Mouse (Mus musculus): Measurements from ENCODE around the gene Agap1. TPM values are rescaled to one million over a fixed set of nuclear protein-coding genes. Genes with fewer than 3 reads are reported as not detected.

Gene Agap1
- polyA plus RNA-seq, 1 experiment from 2014 or later, result 40.4 TPM

GRCm38 (mm10) chr1:89668635-89669034 lies 214.0 kb downstream of the Agap1 start:
- peaks cover 22% of the 10 kb centered on the region for H3K36me3 ChIP-seq
- H3K27me3 ChIP-seq, result peaks cover 77% of the 10 kb centered on the region
- H3K4me2 ChIP-seq (replicated peaks), result no peak overlapping the region
- no peak overlapping the region for H3K4me3 ChIP-seq
- H3K9me3 ChIP-seq, result no peaks in the 10 kb centered on the region
- ATAC-seq (replicated peaks), result no peak
- WGBS, result 55% methylated on average over 9 of the region's 9 CpGs
- H3K4me1 ChIP-seq, result peaks cover 37% of the 10 kb centered on the region
- H3K9ac ChIP-seq (replicated peaks), result no peak overlapping the region
- no peak overlapping the region for H3K27ac ChIP-seq (replicated peaks)

- Histone ChIP-seq H3K9ac (replicated peaks) (no peak overlapping the region), H3K4me2 (replicated peaks) (no peak overlapping the region), H3K27ac (replicated peaks) (no peak overlapping the region), H3K9me3 (no peaks in the 10 kb centered on the region), H3K4me3 (no peak overlapping the region), H3K27me3 (peaks cover 72% of the 10 kb centered on the region), H3K36me3 (peaks cover 12% of the 10 kb centered on the region), H3K4me1 (peaks cover 52% of the 10 kb centered on the region)
- WGBS, result 10% methylated on average over 26 of the region's 26 CpGs
- peak; percentile 88 for ATAC-seq (replicated peaks)
These were observed 216.6 kb downstream of the Agap1 start for GRCm38 (mm10) chr1:89671110-89671787.

GRCm38 (mm10) chr1:89673071-89673470 lies 218.5 kb downstream of the Agap1 start:
- Histone ChIP-seq H3K36me3 (peaks cover 11% of the 10 kb centered on the region), H3K27me3 (peaks cover 68% of the 10 kb centered on the region), H3K9me3 (no peaks in the 10 kb centered on the region), H3K9ac (replicated peaks) (no peak overlapping the region), H3K4me2 (replicated peaks) (no peak overlapping the region), H3K27ac (replicated peaks) (no peak overlapping the region), H3K4me1 (peaks cover 61% of the 10 kb centered on the region), H3K4me3 (no peak overlapping the region)
- WGBS, result 94% methylated on average over 6 of the region's 6 CpGs
- ATAC-seq (replicated peaks), result no peak

DNA sequence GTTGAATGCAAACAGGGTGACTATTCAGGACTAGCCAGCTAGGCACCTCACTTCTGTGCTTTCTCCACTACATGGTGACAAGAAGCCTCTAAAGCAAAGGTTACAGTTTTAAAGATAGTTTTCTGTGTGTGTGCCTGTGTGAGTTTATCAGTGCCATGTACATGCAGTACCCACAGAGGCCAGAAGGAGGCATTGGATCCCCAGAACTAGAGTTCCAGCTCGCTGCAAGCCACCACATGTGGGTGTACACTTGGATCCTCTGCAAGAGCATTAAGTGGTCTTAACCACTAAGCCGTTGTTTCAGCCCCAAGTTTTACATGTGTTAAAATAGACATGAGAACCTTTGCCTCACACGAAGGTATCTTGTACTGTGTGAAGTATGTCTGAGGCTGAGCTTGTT lies 219.1 kb downstream of the Agap1 start:
- H3K36me3 ChIP-seq, result peaks cover 11% of the 10 kb centered on the region
- no peak overlapping the region for H3K4me2 ChIP-seq (replicated peaks)
- peaks cover 69% of the 10 kb centered on the region for H3K27me3 ChIP-seq
- ATAC-seq (replicated peaks), result no peak
- H3K9me3 ChIP-seq, result no peaks in the 10 kb centered on the region
- no peak overlapping the region for H3K9ac ChIP-seq (replicated peaks)
- WGBS, result 95% methylated on average over 3 of the region's 3 CpGs
- H3K4me1 ChIP-seq, result peaks cover 57% of the 10 kb centered on the region
- no peak overlapping the region for H3K4me3 ChIP-seq
- no peak overlapping the region for H3K27ac ChIP-seq (replicated peaks)

- 38% methylated on average over 9 of the region's 9 CpGs for WGBS
- Histone ChIP-seq H3K4me2 (replicated peaks) (no peak overlapping the region), H3K36me3 (peaks cover 11% of the 10 kb centered on the region), H3K4me1 (peaks cover 51% of the 10 kb centered on the region), H3K27me3 (peaks cover 70% of the 10 kb centered on the region), H3K9ac (replicated peaks) (no peak overlapping the region), H3K4me3 (no peak overlapping the region), H3K27ac (replicated peaks) (no peak overlapping the region), H3K9me3 (no peaks in the 10 kb centered on the region)
- ATAC-seq (replicated peaks), result no peak
These were observed 220.1 kb downstream of the Agap1 start for GRCm38 (mm10) chr1:89674681-89675080.

DNA sequence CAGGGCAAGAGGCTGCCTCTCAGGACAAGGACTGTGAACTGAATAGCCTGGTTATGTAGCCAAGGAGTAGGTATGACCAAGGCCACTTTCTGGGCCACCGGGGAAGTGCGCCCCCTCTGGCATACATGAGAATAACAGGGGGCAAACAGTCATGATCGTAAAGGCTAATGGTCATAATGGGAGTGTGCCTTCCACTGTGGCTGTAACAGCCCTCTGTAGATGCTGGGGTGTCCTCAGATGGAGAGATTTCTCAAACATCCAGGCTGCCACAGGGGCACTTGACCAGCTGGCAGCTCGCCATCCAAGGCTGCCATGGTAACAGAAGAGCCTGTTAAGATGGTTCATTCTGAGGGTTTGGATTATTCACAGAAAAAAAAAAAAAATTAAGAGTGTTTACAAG lies 221.8 kb downstream of the Agap1 start:
- no peak for ATAC-seq (replicated peaks)
- no peak overlapping the region for H3K9ac ChIP-seq (replicated peaks)
- H3K4me1 ChIP-seq, result peaks cover 35% of the 10 kb centered on the region
- WGBS, result 70% methylated on average over 4 of the region's 4 CpGs
- no peak overlapping the region for H3K27ac ChIP-seq (replicated peaks)
- peaks cover 73% of the 10 kb centered on the region for H3K27me3 ChIP-seq
- H3K4me2 ChIP-seq (replicated peaks), result no peak overlapping the region
- peaks cover 11% of the 10 kb centered on the region for H3K36me3 ChIP-seq
- no peak overlapping the region for H3K4me3 ChIP-seq
- no peaks in the 10 kb centered on the region for H3K9me3 ChIP-seq

DNA sequence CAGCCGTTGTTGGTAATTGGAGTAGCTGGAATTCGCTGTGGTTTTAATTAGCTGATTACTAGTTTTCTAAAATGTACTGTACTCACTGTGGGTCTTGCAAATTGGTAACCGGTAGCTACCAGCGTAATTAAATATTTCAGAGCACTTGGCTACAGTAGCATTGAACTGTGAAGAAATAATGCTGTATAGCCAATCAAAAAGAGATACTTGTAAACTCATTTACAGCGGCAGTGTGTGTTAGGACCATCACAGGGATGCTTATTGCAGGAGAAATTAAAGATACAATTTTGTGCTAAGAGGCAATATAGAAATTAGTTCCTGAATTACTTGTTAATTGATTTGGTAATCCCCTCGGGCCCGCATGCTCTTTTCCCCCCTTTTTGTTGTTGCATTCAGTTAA lies 226.1 kb downstream of the Agap1 start:
- 47% methylated on average over 7 of the region's 7 CpGs for WGBS
- H3K27me3 ChIP-seq, result peaks cover 64% of the 10 kb centered on the region
- no peak overlapping the region for H3K4me3 ChIP-seq
- ATAC-seq (replicated peaks), result no peak
- H3K27ac ChIP-seq (replicated peaks), result no peak overlapping the region
- H3K4me1 ChIP-seq, result peaks cover 12% of the 10 kb centered on the region
- peaks cover 5% of the 10 kb centered on the region; the same call in 1 of the 2 replicates for H3K36me3 ChIP-seq
- no peak overlapping the region for H3K9ac ChIP-seq (replicated peaks)
- no peak overlapping the region for H3K4me2 ChIP-seq (replicated peaks)
- H3K9me3 ChIP-seq, result no peaks in the 10 kb centered on the region

GRCm38 (mm10) chr1:89688914-89689313 lies 234.3 kb downstream of the Agap1 start:
- Histone ChIP-seq H3K4me2 (replicated peaks) (no peak overlapping the region), H3K9me3 (no peaks in the 10 kb centered on the region), H3K27ac (replicated peaks) (no peak overlapping the region), H3K4me1 (peaks cover 30% of the 10 kb centered on the region), H3K4me3 (no peak overlapping the region), H3K36me3 (peaks cover 10% of the 10 kb centered on the region), H3K9ac (replicated peaks) (no peak overlapping the region), H3K27me3 (peaks cover 61% of the 10 kb centered on the region)
- no peak for ATAC-seq (replicated peaks)
- 64% methylated on average over 10 of the region's 10 CpGs for WGBS

- Histone ChIP-seq H3K4me1 (peaks cover 30% of the 10 kb centered on the region), H3K4me3 (no peak overlapping the region), H3K9ac (replicated peaks) (no peak overlapping the region), H3K9me3 (no peaks in the 10 kb centered on the region), H3K27ac (replicated peaks) (0 out of 2 replicates have a peak overlapping the region, but pooled peaks have one; percentile 12), H3K4me2 (replicated peaks) (no peak overlapping the region), H3K27me3 (peaks cover 68% of the 10 kb centered on the region), H3K36me3 (peaks cover 10% of the 10 kb centered on the region)
- WGBS, result 40% methylated on average over 22 of the region's 22 CpGs
- peak; percentile 87 for ATAC-seq (replicated peaks)
These were observed 235.1 kb downstream of the Agap1 start for GRCm38 (mm10) chr1:89689544-89690212.

- Histone ChIP-seq H3K36me3 (peaks cover under 1% of the 10 kb centered on the region), H3K27me3 (peaks cover 72% of the 10 kb centered on the region), H3K9me3 (no peaks in the 10 kb centered on the region), H3K4me1 (peaks cover 30% of the 10 kb centered on the region), H3K4me2 (replicated peaks) (no peak overlapping the region), H3K27ac (replicated peaks) (no peak overlapping the region), H3K9ac (replicated peaks) (no peak overlapping the region), H3K4me3 (no peak overlapping the region)
- ATAC-seq (replicated peaks), result no peak
- WGBS, result 36% methylated on average over 1 of the region's 1 CpGs
These were observed 236.5 kb downstream of the Agap1 start for GRCm38 (mm10) chr1:89691096-89691495.

DNA sequence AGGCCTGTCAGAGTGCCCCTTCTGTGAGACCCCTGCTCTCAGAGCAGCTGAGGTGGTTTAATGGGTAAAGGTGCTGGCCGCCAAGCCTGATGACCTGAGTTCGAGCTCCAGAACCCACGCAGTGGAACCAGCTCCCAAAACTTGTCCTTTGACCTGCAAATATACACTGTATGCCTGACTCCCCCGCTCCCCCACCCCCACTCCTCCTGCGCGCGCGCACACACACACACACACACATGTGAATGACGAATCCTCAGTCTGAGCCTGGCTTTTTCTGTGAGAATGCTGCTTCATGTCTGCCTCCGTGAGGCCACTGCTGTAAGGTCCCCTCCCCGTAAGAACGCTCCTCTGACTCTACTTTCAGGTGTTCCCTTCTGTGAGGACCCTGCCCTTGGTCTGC lies 237.8 kb downstream of the Agap1 start:
- Histone ChIP-seq H3K9ac (replicated peaks) (no peak overlapping the region), H3K4me2 (replicated peaks) (no peak overlapping the region), H3K27ac (replicated peaks) (no peak overlapping the region), H3K4me1 (peaks cover 30% of the 10 kb centered on the region), H3K9me3 (no peaks in the 10 kb centered on the region), H3K27me3 (peaks cover 73% of the 10 kb centered on the region), H3K36me3 (no peaks in the 10 kb centered on the region), H3K4me3 (no peak overlapping the region)
- no peak for ATAC-seq (replicated peaks)
- WGBS, result 95% methylated on average over 12 of the region's 12 CpGs

DNA sequence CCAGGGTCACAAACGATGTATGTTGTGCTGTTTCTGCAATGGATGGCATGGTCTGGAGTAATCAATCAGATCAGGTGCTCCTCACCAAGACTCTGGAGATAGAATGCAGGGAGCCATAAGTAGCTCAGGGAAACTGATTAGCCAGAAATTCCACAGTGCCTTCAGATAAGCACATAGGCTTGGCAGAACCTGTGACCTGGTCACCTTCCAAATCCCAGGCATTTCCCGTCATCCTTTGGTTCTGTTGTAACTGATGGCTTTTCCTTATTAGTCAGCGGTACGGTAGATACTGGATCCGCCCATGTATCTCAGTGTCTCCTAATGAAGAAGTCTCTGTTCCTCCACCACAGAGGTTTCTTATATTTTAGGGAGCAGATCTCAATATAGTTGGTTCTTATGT lies 240.3 kb downstream of the Agap1 start:
- WGBS, result 97% methylated on average over 5 of the region's 5 CpGs
- H3K27me3 ChIP-seq, result peaks cover 83% of the 10 kb centered on the region

More for the DNA sequence above, 240.3 kb downstream of the Agap1 start:
- ATAC-seq (replicated peaks), result no peak
- peaks cover 19% of the 10 kb centered on the region for H3K4me1 ChIP-seq
- H3K36me3 ChIP-seq, result no peaks in the 10 kb centered on the region
- no peak overlapping the region for H3K4me2 ChIP-seq (replicated peaks)
- H3K4me3 ChIP-seq, result no peak overlapping the region
- H3K27ac ChIP-seq (replicated peaks), result no peak overlapping the region
- no peak overlapping the region for H3K9ac ChIP-seq (replicated peaks)
- H3K9me3 ChIP-seq, result no peaks in the 10 kb centered on the region
